Mouse (Mus musculus): Measurements from ENCODE around the gene Sorbs1.

DNA sequence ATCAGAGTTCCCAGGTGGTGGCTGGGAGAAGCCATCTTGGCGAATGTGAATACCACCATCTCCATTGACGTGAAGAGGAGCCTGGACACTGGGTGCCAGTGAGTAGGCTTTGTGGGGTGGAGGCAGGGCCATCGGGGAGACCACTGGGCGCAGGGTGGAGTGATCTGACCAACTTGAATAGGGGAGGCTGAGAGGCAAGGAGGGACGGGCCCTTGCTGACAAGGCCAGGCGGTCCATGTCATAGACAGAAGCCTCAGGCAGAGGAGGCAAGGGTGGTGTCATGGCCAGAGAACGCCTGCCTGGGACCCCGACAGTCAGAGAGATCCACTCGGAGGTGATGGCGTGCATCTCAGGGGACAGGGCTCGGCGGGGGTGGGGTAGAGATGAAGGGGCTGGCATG lies 203.7 kb downstream of the Sorbs1 start:
- TF ChIP-seq ZC3H11A (IDR thresholded peaks at IDR 0.05; ENCODE audit: borderline replicate concordance, low read depth, low read length) (no peak), CHD2 (IDR thresholded peaks at IDR 0.05; ENCODE audit: low read depth, low read length) (no peak)

Data from ES-E14 (cell line).